Mouse (Mus musculus) bone marrow, adult 2 months (tissue): ENCODE measurements around the gene Rin1.

Experiments
- CTCF ChIP-seq: fragments of 200-500 bp; IDR thresholded peaks from 2 replicates; pipeline ENCODE4 v1.5.1; 2011; ENCODE audit warnings: low read length, control low read depth; ENCODE audit not compliant: control insufficient read depth, insufficient read depth
- POLR2A ChIP-seq: fragments of 200-500 bp; IDR thresholded peaks from 2 replicates; pipeline ENCODE4 v1.6.1; 2011; ENCODE audit warnings: low read depth, mild to moderate bottlenecking, control low read depth, low read length, borderline replicate concordance; ENCODE audit not compliant: control insufficient read depth

DNA sequence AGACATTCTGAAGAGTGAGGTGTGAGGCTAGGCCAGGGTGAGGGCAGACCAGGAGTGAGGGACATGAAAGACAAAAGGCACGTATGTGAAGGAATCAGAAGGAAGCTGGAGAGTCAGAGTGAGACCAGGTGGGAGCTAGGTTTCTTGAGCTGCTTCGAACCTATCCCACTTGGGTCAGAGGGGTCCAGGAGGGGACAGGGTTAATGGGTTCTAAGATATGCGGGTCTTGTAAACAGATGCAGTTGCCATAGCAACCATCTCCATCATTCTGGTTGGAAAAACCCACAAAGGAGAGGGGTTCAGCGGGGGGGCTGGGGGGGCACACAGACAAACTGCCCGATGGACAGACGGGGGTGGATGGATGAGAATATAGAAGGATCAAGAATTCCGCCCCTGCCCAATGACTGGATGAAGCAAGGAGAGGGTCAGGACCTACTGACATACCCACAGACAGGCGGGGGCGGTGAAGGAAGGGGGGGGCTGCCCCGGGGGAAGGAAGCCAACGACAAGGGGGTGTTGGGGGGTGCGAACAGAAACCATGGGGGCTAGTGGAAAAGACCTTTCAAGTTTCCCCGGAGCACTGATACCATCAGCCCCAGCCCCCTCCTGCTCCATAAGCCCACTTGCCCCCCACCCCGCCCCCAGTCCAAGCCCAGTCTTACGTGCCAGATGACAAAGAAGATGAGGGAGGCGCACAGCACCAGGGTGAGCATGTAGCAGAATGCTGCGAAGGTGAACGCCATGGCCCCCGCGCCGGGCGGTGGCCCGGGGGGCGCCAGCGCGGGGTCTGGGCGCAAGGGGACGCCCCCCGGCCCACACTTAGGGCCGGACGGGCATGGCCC lies 47.5 kb downstream of the Rin1 start:
- no peak for TF ChIP-seq CTCF
- no peak for TF ChIP-seq POLR2A
